Mouse (Mus musculus) megakaryocyte, embryonic 14.5 days (primary cell): ENCODE measurements around the gene Dars2.

ENCODE experiments used
- FLI1 ChIP-seq: IDR thresholded peaks from 2 replicates; pipeline ENCODE4 v1.6.1; 2012; ENCODE audit warnings: low read length, inconsistent platforms, mixed read lengths
- GATA1 ChIP-seq: IDR thresholded peaks from 3 replicates; pipeline ENCODE4 v1.6.1; 2012; ENCODE audit warnings: mixed read lengths, low read length, inconsistent platforms, borderline replicate concordance

DNA sequence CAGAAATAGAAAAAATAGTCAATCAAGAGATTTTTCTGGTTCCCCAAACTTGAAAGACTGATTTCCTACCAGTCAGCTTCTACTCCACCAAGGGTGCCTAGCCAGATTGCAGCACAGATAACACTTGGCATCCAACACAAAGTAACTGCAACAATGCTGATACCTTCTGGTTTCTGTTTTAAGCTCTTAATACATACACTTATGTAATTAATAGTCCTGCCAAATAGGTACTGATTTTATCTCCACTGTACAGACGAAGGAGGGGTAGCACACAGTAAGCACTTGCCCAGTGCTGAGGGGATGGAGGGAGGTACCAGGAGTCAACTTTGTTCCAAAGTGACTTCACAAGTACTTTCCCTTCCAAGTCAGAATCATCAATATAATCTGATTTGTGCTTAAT, 33.4 kb upstream of the Dars2 start:
- TF ChIP-seq GATA1 (no peak), FLI1 (no peak)
